In genomic region chr10:72071185-72071718, GRCm38 (mm10) we compare ENCODE assay signal across 29 mouse cellular contexts.
"Had no signal": no experiment of that assay in that cellular context is flagged by ENCODE, and none has a peak within 500 bp of the region (broad histone marks: within the 10 kb centered on the region; RNA-seq: fewer than 3 reads in every experiment).

No protein-coding gene starts in this region.

- H3K27me3 ChIP-seq: heart, embryonic 12.5 days; hindbrain, embryonic 12.5 days; kidney, embryonic 15.5 days; limb, embryonic 12.5 days; liver, embryonic 13.5 days; liver, embryonic 15.5 days had no signal

- H3K4me1 ChIP-seq: heart, embryonic 10.5 days; heart, embryonic 12.5 days; hindbrain, embryonic 10.5 days; hindbrain, embryonic 12.5 days; kidney, embryonic 15.5 days; limb, embryonic 10.5 days; limb, embryonic 12.5 days; liver, embryonic 13.5 days; liver, embryonic 15.5 days had no signal

- H3K27ac ChIP-seq: gastrocnemius, adult 2 months; heart, embryonic 10.5 days; hindbrain, embryonic 10.5 days; hindbrain, embryonic 12.5 days; hindbrain, embryonic 14.5 days; kidney, embryonic 15.5 days; kidney, postnatal 0 days; limb, embryonic 10.5 days; limb, embryonic 12.5 days; liver, embryonic 13.5 days; liver, embryonic 15.5 days had no signal

- ATAC-seq: hindbrain, embryonic 16.5 days; intestine, embryonic 16.5 days; liver, postnatal 0 days had no signal

- H3K36me3 ChIP-seq: heart, embryonic 10.5 days; heart, embryonic 12.5 days; hindbrain, embryonic 10.5 days; hindbrain, embryonic 12.5 days; kidney, embryonic 15.5 days; limb, embryonic 10.5 days; limb, embryonic 12.5 days; liver, embryonic 13.5 days; liver, embryonic 15.5 days had no signal

- H3K9ac ChIP-seq: heart, embryonic 12.5 days; hindbrain, embryonic 12.5 days; hindbrain, embryonic 14.5 days; kidney, embryonic 15.5 days; limb, embryonic 12.5 days; liver, embryonic 13.5 days; liver, embryonic 15.5 days; liver, postnatal 0 days had no signal

- H3K4me2 ChIP-seq: heart, embryonic 12.5 days; hindbrain, embryonic 12.5 days; hindbrain, embryonic 14.5 days; kidney, embryonic 15.5 days; limb, embryonic 12.5 days; liver, embryonic 11.5 days; liver, embryonic 13.5 days; liver, embryonic 15.5 days had no signal

- DNase-seq: gastrocnemius, adult 2 months; gastrocnemius, postnatal 10 days; gastrocnemius, postnatal 25 days; heart, adult 18-20 months; heart, postnatal 10 days; heart, postnatal 4 days; kidney, adult 11 months; kidney, adult 2 months; kidney, adult 9 months; kidney, postnatal 14 days; kidney, postnatal 36 days; layer of hippocampus, adult 9-11 months; layer of hippocampus, postnatal 36 days; liver; liver, embryonic 13.5 days; liver, postnatal 0 days had no signal

- H3K4me3 ChIP-seq: gastrocnemius, adult 2 months; heart, embryonic 10.5 days; heart, embryonic 12.5 days; hindbrain, embryonic 10.5 days; hindbrain, embryonic 12.5 days; kidney, embryonic 15.5 days; limb, embryonic 10.5 days; limb, embryonic 12.5 days; liver, embryonic 13.5 days; liver, embryonic 15.5 days had no signal

- H3K9me3 ChIP-seq: heart, embryonic 10.5 days; hindbrain, embryonic 10.5 days; hindbrain, embryonic 12.5 days; kidney, embryonic 15.5 days; limb, embryonic 10.5 days; limb, embryonic 12.5 days; liver, embryonic 13.5 days; liver, embryonic 15.5 days had no signal
